ENCODE assay signal across 22 mouse cellular contexts in genomic region chrX:42087731-42088130, GRCm38 (mm10). TPM values are rescaled to one million over a fixed set of nuclear protein-coding genes. Genes with fewer than 3 reads are reported as not detected.
DNase-seq lines count a peak whose midpoint lies in the region; ATAC-seq and TF ChIP-seq lines count a peak whose summit lies in the region.
"Had no signal": no experiment of that assay in that cellular context is flagged by ENCODE, and none has a peak within 500 bp of the region (broad histone marks: within the 10 kb centered on the region; RNA-seq: fewer than 3 reads in every experiment).

No protein-coding gene starts in this region.

- H3K9ac ChIP-seq in kidney, postnatal 0 days (ENCODE audit: low read depth, low read length), result no peak overlapping the region
- H3K9ac ChIP-seq in intestine, embryonic 16.5 days (ENCODE audit: low read depth, low read length), result no peak overlapping the region
- H3K9ac ChIP-seq: embryonic facial prominence, embryonic 15.5 days; heart, embryonic 13.5 days had no signal

- H3K4me3 ChIP-seq in kidney, postnatal 0 days (replicated peaks; ENCODE audit: low read depth, low read length), result no peak overlapping the region
- H3K4me3 ChIP-seq in intestine, embryonic 16.5 days (ENCODE audit: low read length), result no peak overlapping the region
- H3K4me3 ChIP-seq: embryonic facial prominence, embryonic 15.5 days; erythroblast, embryonic 14.5 days; forebrain, embryonic 10.5 days; heart, embryonic 13.5 days had no signal

- no peaks in the 10 kb centered on the region for H3K9me3 ChIP-seq in kidney, postnatal 0 days (replicated peaks; ENCODE audit: low read length)
- no peaks in the 10 kb centered on the region for H3K9me3 ChIP-seq in intestine, embryonic 16.5 days (ENCODE audit: control insufficient read depth, low read length)
- H3K9me3 ChIP-seq: embryonic facial prominence, embryonic 15.5 days; forebrain, embryonic 10.5 days; heart, embryonic 13.5 days had no signal

- no peak for TF ChIP-seq CTCF in kidney, postnatal 0 days (IDR thresholded peaks at IDR 0.05; ENCODE audit: low read depth)

- no peaks in the 10 kb centered on the region for H3K4me1 ChIP-seq in kidney, postnatal 0 days (replicated peaks; ENCODE audit: insufficient read depth, low read length)
- H3K4me1 ChIP-seq in intestine, embryonic 16.5 days (ENCODE audit: control insufficient read depth, insufficient read depth, low read length), result no peaks in the 10 kb centered on the region
- H3K4me1 ChIP-seq: embryonic facial prominence, embryonic 15.5 days; forebrain, embryonic 10.5 days had no signal

- no peak overlapping the region for H3K4me2 ChIP-seq in kidney, postnatal 0 days (ENCODE audit: low read length)
- no peak overlapping the region for H3K4me2 ChIP-seq in intestine, embryonic 16.5 days (ENCODE audit: low read depth, low read length)
- H3K4me2 ChIP-seq: embryonic facial prominence, embryonic 15.5 days; heart, embryonic 13.5 days had no signal

- no peak overlapping the region for H3K27ac ChIP-seq in kidney, postnatal 0 days
- H3K27ac ChIP-seq in intestine, embryonic 16.5 days (ENCODE audit: low read length), result no peak overlapping the region
- H3K27ac ChIP-seq: embryonic facial prominence, embryonic 15.5 days; forebrain, embryonic 10.5 days; heart, embryonic 13.5 days had no signal

- H3K27me3 ChIP-seq in kidney, postnatal 0 days (ENCODE audit: insufficient read depth, low read length), result no peaks in the 10 kb centered on the region
- H3K27me3 ChIP-seq in intestine, embryonic 16.5 days (replicated peaks; ENCODE audit: control insufficient read depth, insufficient read depth, low read length), result no peaks in the 10 kb centered on the region
- H3K27me3 ChIP-seq: CH12.LX; embryonic facial prominence, embryonic 15.5 days; heart, embryonic 13.5 days had no signal

- no peak for ATAC-seq in kidney, postnatal 0 days (replicated peaks; ENCODE audit: low FRiP score, low read depth)
- peak; percentile 61 for ATAC-seq in intestine, embryonic 16.5 days
- ATAC-seq: forebrain, embryonic 14.5 days; hindbrain, embryonic 16.5 days; inflammation-experienced regulatory T-cells, adult 6 months had no signal

- DNase-seq in adrenal gland, postnatal 10 days, result peak; percentile 23
- no peak for DNase-seq in adrenal gland, adult 18-20 months (ENCODE audit: low spot score in 2 of 2)
- DNase-seq in kidney, postnatal 0 days (ENCODE audit: low spot score), result peak; percentile 58
- DNase-seq in kidney, adult 9 months, result no peak
- DNase-seq in 416B (ENCODE audit: low read depth), result peak; percentile 10
- no peak for DNase-seq in neural tube, embryonic 10.5 days (ENCODE audit: extremely low spot score, low spot score)
- no peak for DNase-seq in embryo, embryonic 10.5 days (ENCODE audit: low spot score)
- DNase-seq: cerebellum, adult 2 months; cerebellum, postnatal 25 days; gastrocnemius, postnatal 36 days; heart, adult 11 months; heart, postnatal 36 days; kidney, adult 2 months had no signal

- no peaks in the 10 kb centered on the region for H3K36me3 ChIP-seq in kidney, postnatal 0 days (ENCODE audit: insufficient read depth, low read length)
- no peaks in the 10 kb centered on the region for H3K36me3 ChIP-seq in intestine, embryonic 16.5 days (ENCODE audit: control insufficient read depth, insufficient read depth, low read length)
- H3K36me3 ChIP-seq: embryonic facial prominence, embryonic 15.5 days had no signal

- 73% methylated on average over 8 of the region's 8 CpGs for WGBS in kidney, postnatal 0 days
- WGBS in intestine, embryonic 16.5 days, result 60% methylated on average over 8 of the region's 8 CpGs

RNA-seq across cellular contexts. Expression of gene Xiap, which starts 28.3 kb away (rescaled TPM):
- 10 to 100 TPM; 55.9 to 60.1 TPM for total RNA-seq in adrenal gland, postnatal 10 days (2021)
- 10 to 100 TPM; 43.1 to 44.7 TPM for total RNA-seq in adrenal gland, adult 18-20 months (2021)
- polyA plus RNA-seq in kidney, postnatal 0 days (2015; fragmentation: Nextera tagmentation; extraction: Ambion mirVana), result 15.6 and 15.9 TPM in 2 replicates
- polyA plus RNA-seq in intestine, embryonic 16.5 days (2015; fragmentation: Nextera tagmentation; extraction: Ambion mirVana), result 10.5 and 10.8 TPM in 2 replicates

Comparison
In these comparisons a context has a peak if more than half of its experiments do, and no peak if none do; other contexts are left out.
1. DNase-seq: peak in adrenal gland, postnatal 10 days (single experiment), kidney, postnatal 0 days (single experiment) and 416B (single experiment); none in adrenal gland, adult 18-20 months (0 of 2), kidney, adult 9 months (single experiment), neural tube, embryonic 10.5 days (single experiment) and embryo, embryonic 10.5 days (single experiment).